Mouse (Mus musculus): ENCODE measurements at regions not wholly inside any gene's neighbourhood (a gene's known extent, or its start where the extent isn't known, plus 50 kb on each side); places are given as distances from the start of the nearest gene placed in this dataset.

- H3K36me3 ChIP-seq (ENCODE audit: control insufficient read depth, insufficient read depth, low read length) = no peaks in the 10 kb centered on the region
- no peak overlapping the region for H3K9ac ChIP-seq (ENCODE audit: low read depth, low read length, severe bottlenecking)
- ATAC-seq (ENCODE audit: low FRiP score, low read depth) (no peak), DNase-seq (ENCODE audit: low spot score) (no peak)
- no peaks in the 10 kb centered on the region for H3K4me1 ChIP-seq (ENCODE audit: control insufficient read depth, insufficient read depth, low read length)
- H3K27me3 ChIP-seq (ENCODE audit: control insufficient read depth, insufficient read depth, low read length) = no peaks in the 10 kb centered on the region
- no peak overlapping the region for H3K27ac ChIP-seq (replicated peaks; ENCODE audit: low read depth, low read length)
- no peak overlapping the region for H3K4me2 ChIP-seq (replicated peaks; ENCODE audit: low read depth, low read length, severe bottlenecking)
- H3K4me3 ChIP-seq (replicated peaks; ENCODE audit: low read length) = no peak overlapping the region
- no peak for TF ChIP-seq POLR2A (IDR thresholded peaks at IDR 0.05; ENCODE audit: borderline replicate concordance, extremely low read depth, insufficient read depth, insufficient read length)
- no peaks in the 10 kb centered on the region for H3K9me3 ChIP-seq (ENCODE audit: control insufficient read depth, low read length)
Measured at GRCm38 (mm10) chr1:149463930-149464329, 497.2 kb downstream of the Pla2g4a start.

GRCm38 (mm10) chr1:149449801-149450493, 511.1 kb downstream of the Pla2g4a start:
- H3K9me3 ChIP-seq (ENCODE audit: control insufficient read depth, low read length) = no peaks in the 10 kb centered on the region
- DNase-seq (ENCODE audit: low spot score) (no peak), ATAC-seq (ENCODE audit: low FRiP score, low read depth) (no peak)
- H3K27ac ChIP-seq (replicated peaks; ENCODE audit: low read depth, low read length) = no peak overlapping the region
- no peak overlapping the region for H3K9ac ChIP-seq (ENCODE audit: low read depth, low read length, severe bottlenecking)
- no peaks in the 10 kb centered on the region for H3K27me3 ChIP-seq (ENCODE audit: control insufficient read depth, insufficient read depth, low read length)
- WGBS = 87% methylated on average over 2 of the region's 2 CpGs
- no peak for TF ChIP-seq POLR2A (IDR thresholded peaks at IDR 0.05; ENCODE audit: borderline replicate concordance, extremely low read depth, insufficient read depth, insufficient read length)
- no peaks in the 10 kb centered on the region for H3K4me1 ChIP-seq (ENCODE audit: control insufficient read depth, insufficient read depth, low read length)
- H3K4me2 ChIP-seq (replicated peaks; ENCODE audit: low read depth, low read length, severe bottlenecking) = no peak overlapping the region
- no peak overlapping the region for H3K4me3 ChIP-seq (replicated peaks; ENCODE audit: low read length)
- no peaks in the 10 kb centered on the region for H3K36me3 ChIP-seq (ENCODE audit: control insufficient read depth, insufficient read depth, low read length)

GRCm38 (mm10) chr1:149448516-149448915, 512.6 kb downstream of the Pla2g4a start:
- no peak for DNase-seq (ENCODE audit: low spot score)
- no peak overlapping the region for H3K4me3 ChIP-seq (replicated peaks; ENCODE audit: low read length)
- no peak for TF ChIP-seq POLR2A (IDR thresholded peaks at IDR 0.05; ENCODE audit: borderline replicate concordance, extremely low read depth, insufficient read depth, insufficient read length)
- H3K9me3 ChIP-seq (ENCODE audit: control insufficient read depth, low read length) = no peaks in the 10 kb centered on the region
- H3K4me2 ChIP-seq (replicated peaks; ENCODE audit: low read depth, low read length, severe bottlenecking) = no peak overlapping the region
- 68% methylated on average over 5 of the region's 5 CpGs for WGBS
- ATAC-seq (ENCODE audit: low FRiP score, low read depth) = no peak
- no peak overlapping the region for H3K27ac ChIP-seq (replicated peaks; ENCODE audit: low read depth, low read length)
- H3K9ac ChIP-seq (ENCODE audit: low read depth, low read length, severe bottlenecking) = no peak overlapping the region
- no peaks in the 10 kb centered on the region for H3K4me1 ChIP-seq (ENCODE audit: control insufficient read depth, insufficient read depth, low read length)
- H3K27me3 ChIP-seq (ENCODE audit: control insufficient read depth, insufficient read depth, low read length) = no peaks in the 10 kb centered on the region
- no peaks in the 10 kb centered on the region for H3K36me3 ChIP-seq (ENCODE audit: control insufficient read depth, insufficient read depth, low read length)

- 85% methylated on average over 1 of the region's 1 CpGs for WGBS
- no peak for TF ChIP-seq POLR2A (IDR thresholded peaks at IDR 0.05; ENCODE audit: borderline replicate concordance, extremely low read depth, insufficient read depth, insufficient read length)
- Histone ChIP-seq H3K27ac (replicated peaks; ENCODE audit: low read depth, low read length) (no peak overlapping the region), H3K4me1 (ENCODE audit: control insufficient read depth, insufficient read depth, low read length) (no peaks in the 10 kb centered on the region), H3K4me2 (replicated peaks; ENCODE audit: low read depth, low read length, severe bottlenecking) (no peak overlapping the region), H3K9ac (ENCODE audit: low read depth, low read length, severe bottlenecking) (no peak overlapping the region), H3K9me3 (ENCODE audit: control insufficient read depth, low read length) (no peaks in the 10 kb centered on the region), H3K36me3 (ENCODE audit: control insufficient read depth, insufficient read depth, low read length) (no peaks in the 10 kb centered on the region), H3K27me3 (ENCODE audit: control insufficient read depth, insufficient read depth, low read length) (no peaks in the 10 kb centered on the region), H3K4me3 (replicated peaks; ENCODE audit: low read length) (no peak overlapping the region)
- DNase-seq (ENCODE audit: low spot score) (no peak), ATAC-seq (ENCODE audit: low FRiP score, low read depth) (no peak)
Measured at GRCm38 (mm10) chr1:149411009-149411408, 550.1 kb downstream of the Pla2g4a start.

GRCm38 (mm10) chr1:149405367-149405766, 555.7 kb downstream of the Pla2g4a start:
- WGBS = 32% methylated on average over 1 of the region's 1 CpGs
- DNase-seq (ENCODE audit: low spot score) (no peak), ATAC-seq (ENCODE audit: low FRiP score, low read depth) (no peak)
- TF ChIP-seq POLR2A (IDR thresholded peaks at IDR 0.05; ENCODE audit: borderline replicate concordance, extremely low read depth, insufficient read depth, insufficient read length) = no peak
- no peak overlapping the region for H3K27ac ChIP-seq (replicated peaks; ENCODE audit: low read depth, low read length)
- no peak overlapping the region for H3K9ac ChIP-seq (ENCODE audit: low read depth, low read length, severe bottlenecking)
- no peaks in the 10 kb centered on the region for H3K4me1 ChIP-seq (ENCODE audit: control insufficient read depth, insufficient read depth, low read length)
- no peaks in the 10 kb centered on the region for H3K36me3 ChIP-seq (ENCODE audit: control insufficient read depth, insufficient read depth, low read length)
- H3K4me3 ChIP-seq (replicated peaks; ENCODE audit: low read length) = no peak overlapping the region
- no peak overlapping the region for H3K4me2 ChIP-seq (replicated peaks; ENCODE audit: low read depth, low read length, severe bottlenecking)
- H3K27me3 ChIP-seq (ENCODE audit: control insufficient read depth, insufficient read depth, low read length) = no peaks in the 10 kb centered on the region
- no peaks in the 10 kb centered on the region for H3K9me3 ChIP-seq (ENCODE audit: control insufficient read depth, low read length)
